Mouse (Mus musculus) embryonic facial prominence, embryonic 13.5 days (tissue): ENCODE results near the gene Plekhj1. TPM values are rescaled to one million over a fixed set of nuclear protein-coding genes. Genes with fewer than 3 reads are reported as not detected.
A peak's percentile ranks its signal among the peaks of the same experiment; 100 is the strongest.

Experiments used
- ATAC-seq: fragments of 200-750 bp; cut with Nextera tagmentation; 2 replicates; pipeline ENCODE4 v1.8.0; 2017; ENCODE audit warnings: low read depth; ENCODE audit not compliant: insufficient number of reproducible peaks, insufficient read depth, low FRiP score, low TSS enrichment
- H3K27ac ChIP-seq: fragments of 300-500 bp; sonication (generic); 2 replicates; pipeline ENCODE4 v1.5.1; 2015; ENCODE audit warnings: moderate library complexity, mild to moderate bottlenecking, inconsistent platforms
- H3K27me3 ChIP-seq: fragments of 300-500 bp; sonication (generic); 2 replicates; pipeline ENCODE4 v1.6.1; 2015; ENCODE audit warnings: mild to moderate bottlenecking, inconsistent platforms
- H3K36me3 ChIP-seq: fragments of 300-500 bp; sonication (generic); 2 replicates; pipeline ENCODE4 v1.6.1; 2015; ENCODE audit warnings: mild to moderate bottlenecking, inconsistent platforms
- H3K4me1 ChIP-seq: fragments of 300-500 bp; sonication (generic); 2 replicates; pipeline ENCODE4 v1.6.1; 2015; ENCODE audit warnings: inconsistent platforms
- H3K4me2 ChIP-seq: fragments of 300-500 bp; sonication (generic); 2 replicates; pipeline ENCODE4 v1.6.1; 2015; ENCODE audit warnings: moderate library complexity, mild to moderate bottlenecking, inconsistent platforms
- H3K4me3 ChIP-seq: fragments of 300-500 bp; sonication (generic); 2 replicates; pipeline ENCODE4 v1.5.1; 2015; ENCODE audit warnings: mild to moderate bottlenecking, inconsistent platforms
- H3K9ac ChIP-seq: fragments of 300-500 bp; sonication (generic); 2 replicates; pipeline ENCODE4 v1.6.1; 2015; ENCODE audit warnings: mild to moderate bottlenecking, inconsistent platforms
- H3K9me3 ChIP-seq: fragments of 300-500 bp; sonication (generic); 2 replicates; pipeline ENCODE4 v1.6.1; 2016; ENCODE audit warnings: inconsistent platforms
- WGBS: fragments of 180-500 bp; shearing (Covaris S2); methylation state at CpG from one replicate; pipeline ENCODE4 v1.1.7; 2015; ENCODE audit warnings: mixed read lengths; 5-methylcytosine and 5-hydroxymethylcytosine counted together
- polyA plus RNA-seq: library from polyadenylated mRNA; unstranded; fragments of >200 nt; fragmentation: Nextera tagmentation; extraction: Ambion mirVana; gene quantifications from 2 replicates; pipeline ENCODE4 v1.2.1, GENCODE M21; 2015

The Plekhj1 gene
- polyA plus RNA-seq, 1 experiment from 2014 or later: 125 TPM

- no peak for ATAC-seq
- H3K4me3 ChIP-seq: no peak overlapping the region
- H3K9me3 ChIP-seq: no peaks in the 10 kb centered on the region
- H3K4me1 ChIP-seq: peaks cover 28% of the 10 kb centered on the region
- H3K27ac ChIP-seq: no peak overlapping the region
- 84% methylated on average over 10 of the region's 10 CpGs for WGBS
- 0 out of 2 replicates have a peak, but pooled peaks cover 9% of the 10 kb centered on the region for H3K27me3 ChIP-seq
- peak overlapping the region; percentile 40; the same call in 1 of the 2 replicates for H3K9ac ChIP-seq
- H3K36me3 ChIP-seq: peaks cover 52% of the 10 kb centered on the region
- H3K4me2 ChIP-seq: no peak overlapping the region
Observed at GRCm38 (mm10) chr10:80802204-80802912, 3.9 kb upstream of the Plekhj1 start.

GRCm38 (mm10) chr10:80799070-80799566 is 692 bp upstream of the Plekhj1 start:
- ATAC-seq: no peak
- Histone ChIP-seq H3K9ac (peak overlapping the region; percentile 99), H3K9me3 (no peaks in the 10 kb centered on the region), H3K4me2 (peak overlapping the region; percentile 83), H3K4me3 (peak overlapping the region; percentile 93), H3K27ac (peak overlapping the region; percentile 97), H3K36me3 (peaks cover 63% of the 10 kb centered on the region), H3K4me1 (peaks cover 27% of the 10 kb centered on the region), H3K27me3 (no peaks in the 10 kb centered on the region)
- 3% methylated on average over 18 of the region's 18 CpGs for WGBS

- H3K4me2 ChIP-seq: peak overlapping the region; percentile 83
- ATAC-seq: peak; percentile 12; the same call in 1 of the 2 replicates
- H3K9me3 ChIP-seq: no peaks in the 10 kb centered on the region
- H3K27ac ChIP-seq: peak overlapping the region; percentile 97
- peaks cover 63% of the 10 kb centered on the region for H3K36me3 ChIP-seq
- H3K9ac ChIP-seq: peak overlapping the region; percentile 99
- peaks cover 27% of the 10 kb centered on the region for H3K4me1 ChIP-seq
- H3K4me3 ChIP-seq: peak overlapping the region; percentile 93
- H3K27me3 ChIP-seq: no peaks in the 10 kb centered on the region
- 2% methylated on average over 58 of the region's 59 CpGs for WGBS
Observed at GRCm38 (mm10) chr10:80797186-80798149, 958 bp downstream of the Plekhj1 start.

DNA sequence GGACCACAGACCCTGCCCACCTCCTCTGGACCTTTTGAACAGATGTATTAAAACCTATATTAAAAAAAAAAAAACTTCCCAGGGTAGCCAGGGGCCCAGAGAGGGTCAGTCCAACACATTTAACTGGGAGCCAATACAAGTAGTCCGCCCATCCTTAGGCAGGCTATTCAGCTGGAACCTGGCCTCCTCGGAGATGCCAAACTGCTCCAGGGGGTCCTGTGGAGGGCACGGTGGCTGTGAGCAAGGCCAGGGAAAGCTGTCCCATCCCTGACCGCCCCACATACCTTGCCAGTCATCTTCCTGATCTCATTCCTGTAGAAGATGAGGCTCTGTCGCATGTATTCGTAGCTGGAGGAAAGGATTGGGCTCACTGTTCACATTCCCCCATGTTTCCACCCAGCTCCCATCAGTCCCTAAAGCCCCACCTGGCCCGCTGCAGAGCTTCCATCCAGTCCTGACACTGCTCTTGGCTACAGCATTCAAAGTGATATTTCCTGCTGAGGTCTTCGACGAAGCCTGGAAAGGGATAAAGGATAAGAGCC is 2.0 kb downstream of the Plekhj1 start:
- Histone ChIP-seq H3K4me1 (peaks cover 27% of the 10 kb centered on the region), H3K4me3 (peak overlapping the region; percentile 93), H3K9me3 (no peaks in the 10 kb centered on the region), H3K36me3 (peaks cover 63% of the 10 kb centered on the region), H3K4me2 (peak overlapping the region; percentile 83), H3K27ac (no peak overlapping the region), H3K9ac (peak overlapping the region; percentile 99; the same call in 1 of the 2 replicates), H3K27me3 (no peaks in the 10 kb centered on the region)
- no peak for ATAC-seq
- WGBS: 82% methylated on average over 9 of the region's 9 CpGs

GRCm38 (mm10) chr10:80794750-80795149 is 3.7 kb downstream of the Plekhj1 start:
- H3K27me3 ChIP-seq: no peaks in the 10 kb centered on the region
- no peak overlapping the region for H3K9ac ChIP-seq
- 83% methylated on average over 8 of the region's 8 CpGs for WGBS
- no peak overlapping the region for H3K4me3 ChIP-seq
- no peak overlapping the region for H3K4me2 ChIP-seq
- ATAC-seq: no peak
- no peaks in the 10 kb centered on the region for H3K9me3 ChIP-seq
- H3K27ac ChIP-seq: no peak overlapping the region
- H3K36me3 ChIP-seq: peaks cover 67% of the 10 kb centered on the region
- peaks cover 19% of the 10 kb centered on the region for H3K4me1 ChIP-seq

- Histone ChIP-seq H3K4me3 (no peak overlapping the region), H3K4me2 (no peak overlapping the region), H3K36me3 (peaks cover 76% of the 10 kb centered on the region), H3K4me1 (peaks cover 13% of the 10 kb centered on the region), H3K27ac (no peak overlapping the region), H3K9me3 (no peaks in the 10 kb centered on the region), H3K9ac (0 out of 2 replicates have a peak overlapping the region, but pooled peaks have one; percentile 11), H3K27me3 (no peaks in the 10 kb centered on the region)
- 86% methylated on average over 4 of the region's 4 CpGs for WGBS
- ATAC-seq: no peak
Observed at GRCm38 (mm10) chr10:80793803-80794202, 4.6 kb downstream of the Plekhj1 start.

- peaks cover 13% of the 10 kb centered on the region for H3K4me1 ChIP-seq
- no peaks in the 10 kb centered on the region for H3K27me3 ChIP-seq
- no peak for ATAC-seq
- no peaks in the 10 kb centered on the region for H3K9me3 ChIP-seq
- WGBS: 90% methylated on average over 13 of the region's 13 CpGs
- H3K4me2 ChIP-seq: no peak overlapping the region
- H3K9ac ChIP-seq: no peak overlapping the region
- H3K36me3 ChIP-seq: peaks cover 82% of the 10 kb centered on the region
- 0 out of 2 replicates have a peak overlapping the region, but pooled peaks have one; percentile 0 for H3K4me3 ChIP-seq
- H3K27ac ChIP-seq: 0 out of 2 replicates have a peak overlapping the region, but pooled peaks have one; percentile 17
Observed at GRCm38 (mm10) chr10:80793033-80793784, 5.2 kb downstream of the Plekhj1 start.

DNA sequence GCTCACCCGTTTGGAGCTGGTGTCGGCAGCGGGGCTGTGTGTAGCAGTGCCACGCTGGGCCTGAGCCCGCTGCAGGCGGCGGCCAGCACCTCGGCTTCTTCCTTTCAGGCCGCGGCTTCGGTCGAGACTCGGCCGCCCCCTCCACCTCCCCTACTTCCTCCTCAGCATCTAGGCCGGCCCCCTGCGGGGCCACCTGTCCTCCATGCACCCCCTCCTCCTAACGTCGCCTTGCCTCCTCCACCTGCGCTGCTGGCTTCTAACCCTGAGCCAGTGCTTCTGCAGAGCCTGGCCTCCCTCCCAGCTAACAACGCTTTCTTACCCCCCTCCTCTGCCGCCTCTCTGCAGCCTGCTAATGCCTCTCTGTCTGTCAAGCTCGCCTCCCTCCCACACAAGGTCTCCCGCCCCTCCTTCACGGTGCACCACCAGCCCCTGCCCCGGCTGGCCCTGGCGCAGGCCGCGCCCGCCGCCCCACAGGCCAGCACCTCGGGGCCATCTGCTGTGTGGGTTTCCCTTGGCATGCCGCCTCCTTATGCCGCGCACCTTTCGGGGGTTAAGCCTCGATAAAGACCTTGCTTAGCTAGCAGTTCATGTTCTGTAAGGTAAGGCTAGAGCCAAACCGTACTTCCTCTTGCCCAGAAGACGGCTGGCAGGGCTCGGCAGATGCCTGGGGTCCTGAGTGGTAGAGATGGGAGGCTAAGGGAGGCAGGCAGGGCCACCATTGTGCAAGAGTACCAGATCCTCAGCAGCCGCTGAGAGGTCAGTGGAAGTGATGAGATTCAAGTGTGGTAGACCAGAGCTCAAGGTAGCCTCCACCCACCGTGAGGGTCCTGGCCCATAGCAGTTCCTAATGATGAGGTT is 6.0 kb downstream of the Plekhj1 start:
- no peak overlapping the region for H3K9ac ChIP-seq
- 0 out of 2 replicates have a peak overlapping the region, but pooled peaks have one; percentile 17 for H3K27ac ChIP-seq
- no peak for ATAC-seq
- H3K4me2 ChIP-seq: no peak overlapping the region
- 74% methylated on average over 41 of the region's 41 CpGs for WGBS
- H3K4me3 ChIP-seq: no peak overlapping the region
- no peaks in the 10 kb centered on the region for H3K9me3 ChIP-seq
- H3K4me1 ChIP-seq: peaks cover 13% of the 10 kb centered on the region
- no peaks in the 10 kb centered on the region for H3K27me3 ChIP-seq
- H3K36me3 ChIP-seq: peaks cover 90% of the 10 kb centered on the region

GRCm38 (mm10) chr10:80791476-80792174 is 6.8 kb downstream of the Plekhj1 start:
- H3K27ac ChIP-seq: no peak overlapping the region

More at GRCm38 (mm10) chr10:80791476-80792174, 6.8 kb downstream of the Plekhj1 start:
- 79% methylated on average over 33 of the region's 33 CpGs for WGBS
- Histone ChIP-seq H3K4me1 (peaks cover 7% of the 10 kb centered on the region), H3K4me2 (no peak overlapping the region), H3K36me3 (peaks cover 98% of the 10 kb centered on the region), H3K4me3 (no peak overlapping the region), H3K9me3 (no peaks in the 10 kb centered on the region), H3K9ac (no peak overlapping the region), H3K27me3 (no peaks in the 10 kb centered on the region)
- ATAC-seq: no peak
